Mouse (Mus musculus): ENCODE measurements around the gene Ccdc169. TPM values are rescaled to one million over a fixed set of nuclear protein-coding genes. Genes with fewer than 3 reads are reported as not detected.

The Ccdc169 gene
- polyA plus RNA-seq, 1 experiment, result not detected

DNA sequence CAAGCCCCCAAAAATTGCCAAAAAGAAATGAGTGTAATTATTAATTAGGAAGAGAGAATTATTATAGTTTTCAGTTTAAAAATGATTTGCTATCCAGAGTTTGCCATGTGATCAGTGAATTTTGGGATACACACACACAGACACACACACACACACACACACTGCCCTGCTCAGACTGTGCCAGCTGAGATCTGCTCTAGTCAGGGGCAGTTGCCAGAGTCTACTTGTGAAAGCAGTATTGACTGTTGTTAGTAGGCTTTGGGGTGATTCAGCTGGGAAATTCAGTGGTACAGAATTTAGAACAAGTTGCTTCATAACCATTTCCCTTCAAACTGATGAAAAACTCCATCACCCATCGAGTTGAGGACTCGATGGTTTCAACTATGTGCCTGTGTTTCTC lies 10.0 kb downstream of the Ccdc169 start:
- no peaks in the 10 kb centered on the region for H3K4me1 ChIP-seq (ENCODE audit: control insufficient read depth, insufficient read depth, low read length)
- H3K4me3 ChIP-seq (ENCODE audit: insufficient read depth, low read length), result no peak overlapping the region
- H3K27ac ChIP-seq (ENCODE audit: insufficient read depth, low read depth, low read length), result no peak overlapping the region
- TF ChIP-seq CTCF (IDR thresholded peaks at IDR 0.05; ENCODE audit: low read depth, low read length) (no peak), POLR2A (IDR thresholded peaks at IDR 0.05; ENCODE audit: borderline replicate concordance, low read depth, low read length) (no peak)

DNA sequence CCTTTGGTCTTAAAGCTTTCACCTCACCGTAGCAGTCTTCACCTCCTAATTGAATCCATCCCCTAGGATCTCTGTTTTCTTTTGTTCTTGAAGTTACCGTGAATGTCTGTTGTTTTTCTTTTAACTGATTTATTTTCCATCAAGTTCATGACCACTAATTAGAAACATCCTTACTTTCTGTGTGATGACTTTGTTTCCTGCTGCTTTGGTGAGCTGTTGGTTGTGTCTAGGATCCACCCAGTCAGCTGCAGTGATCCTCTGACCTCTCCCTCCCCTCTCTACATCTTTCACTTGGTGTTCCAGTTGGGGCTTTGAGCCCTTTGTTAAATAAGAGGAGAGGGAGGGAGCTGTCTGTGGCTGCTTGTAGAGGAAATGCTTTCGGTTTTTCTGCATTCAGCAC lies 11.0 kb downstream of the Ccdc169 start:
- Histone ChIP-seq H3K4me3 (ENCODE audit: insufficient read depth, low read length) (no peak overlapping the region), H3K4me1 (ENCODE audit: control insufficient read depth, insufficient read depth, low read length) (no peaks in the 10 kb centered on the region), H3K27ac (ENCODE audit: insufficient read depth, low read depth, low read length) (no peak overlapping the region)
- no peak for TF ChIP-seq POLR2A (IDR thresholded peaks at IDR 0.05; ENCODE audit: borderline replicate concordance, low read depth, low read length)
- no peak for TF ChIP-seq CTCF (IDR thresholded peaks at IDR 0.05; ENCODE audit: low read depth, low read length)

DNA sequence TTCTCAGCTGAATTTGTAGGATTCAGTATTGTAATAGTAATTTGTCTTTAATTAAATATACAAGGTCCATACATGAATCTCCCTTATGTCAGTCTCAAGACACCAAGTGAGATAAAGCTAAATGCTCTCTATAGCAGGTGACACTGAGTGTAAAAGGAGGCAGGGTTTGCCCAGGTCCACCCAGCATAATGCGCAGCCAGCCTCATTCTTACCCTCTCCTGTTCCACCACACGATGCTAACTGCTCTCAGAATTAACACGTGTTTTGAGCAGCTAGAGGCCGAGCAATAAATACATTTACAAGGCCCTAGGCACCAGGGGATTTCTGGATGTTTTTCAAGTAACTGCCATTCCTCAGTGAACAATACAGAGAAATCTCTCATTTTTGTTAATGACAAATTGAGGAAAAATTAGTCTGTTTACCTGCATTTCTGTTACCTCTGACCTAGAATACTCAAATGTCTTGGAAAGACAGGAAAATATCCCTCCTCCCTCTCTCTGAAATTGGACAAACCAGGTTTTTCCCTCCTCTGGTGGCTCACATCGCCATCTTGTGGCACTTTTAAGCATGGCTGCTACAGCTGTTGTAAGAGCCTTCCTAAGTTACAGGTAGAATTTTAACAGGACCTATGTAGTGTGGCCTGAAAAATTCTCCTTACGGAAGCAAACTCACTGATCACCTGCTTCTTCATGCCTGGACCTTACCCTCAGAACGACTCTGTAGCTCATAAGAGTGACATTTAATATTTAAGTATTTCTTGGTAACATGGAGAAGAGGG lies 14.7 kb downstream of the Ccdc169 start:
- no peak overlapping the region for H3K27ac ChIP-seq (ENCODE audit: insufficient read depth, low read depth, low read length)
- H3K4me1 ChIP-seq (ENCODE audit: control insufficient read depth, insufficient read depth, low read length), result no peaks in the 10 kb centered on the region
- TF ChIP-seq CTCF (IDR thresholded peaks at IDR 0.05; ENCODE audit: low read depth, low read length) (no peak), POLR2A (IDR thresholded peaks at IDR 0.05; ENCODE audit: borderline replicate concordance, low read depth, low read length) (no peak)
- no peak overlapping the region for H3K4me3 ChIP-seq (ENCODE audit: insufficient read depth, low read length)

DNA sequence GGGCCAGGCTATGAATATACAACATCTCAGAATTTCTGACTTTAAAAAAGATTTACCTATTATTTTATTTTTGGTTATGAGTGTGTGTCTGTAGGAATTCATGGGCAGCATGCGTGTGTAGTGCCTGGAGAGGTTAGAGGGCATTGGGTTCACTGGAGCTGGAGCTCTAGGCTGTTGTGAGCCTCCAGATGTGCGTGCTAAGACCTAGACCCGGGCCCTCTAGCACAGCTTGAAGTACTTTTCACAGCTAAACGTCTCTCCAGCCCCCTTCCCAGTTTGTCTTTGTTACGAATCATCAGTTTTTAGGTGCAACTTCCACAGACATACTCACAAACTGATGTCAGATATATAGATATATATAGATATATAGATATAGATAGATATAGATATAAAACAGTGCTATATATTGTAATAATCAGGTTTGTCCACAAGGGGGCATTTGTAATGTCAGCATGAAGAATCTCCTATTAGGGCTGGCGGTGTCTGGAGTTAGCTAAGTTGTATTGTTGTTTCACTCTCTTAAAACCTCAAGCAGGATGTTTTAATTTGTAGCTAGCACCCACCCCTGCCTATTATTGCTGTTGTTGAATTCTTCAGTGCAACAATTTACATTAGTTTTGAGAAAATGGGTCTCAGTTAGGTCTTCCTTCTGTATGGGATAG lies 15.7 kb downstream of the Ccdc169 start:
- no peak for TF ChIP-seq POLR2A (IDR thresholded peaks at IDR 0.05; ENCODE audit: borderline replicate concordance, low read depth, low read length)
- no peak for TF ChIP-seq CTCF (IDR thresholded peaks at IDR 0.05; ENCODE audit: low read depth, low read length)
- Histone ChIP-seq H3K27ac (ENCODE audit: insufficient read depth, low read depth, low read length) (no peak overlapping the region), H3K4me3 (ENCODE audit: insufficient read depth, low read length) (no peak overlapping the region), H3K4me1 (ENCODE audit: control insufficient read depth, insufficient read depth, low read length) (no peaks in the 10 kb centered on the region)

- TF ChIP-seq POLR2A (IDR thresholded peaks at IDR 0.05; ENCODE audit: borderline replicate concordance, low read depth, low read length) (no peak), CTCF (IDR thresholded peaks at IDR 0.05; ENCODE audit: low read depth, low read length) (no peak)
Observed at GRCm38 (mm10) chr3:55154163-55154562, 17.0 kb downstream of the Ccdc169 start.

GRCm38 (mm10) chr3:55157413-55157812 lies 20.3 kb downstream of the Ccdc169 start:
- Histone ChIP-seq H3K27ac (ENCODE audit: insufficient read depth, low read depth, low read length) (no peak overlapping the region), H3K4me1 (ENCODE audit: control insufficient read depth, insufficient read depth, low read length) (no peaks in the 10 kb centered on the region), H3K4me3 (ENCODE audit: insufficient read depth, low read length) (no peak overlapping the region)
- TF ChIP-seq POLR2A (IDR thresholded peaks at IDR 0.05; ENCODE audit: borderline replicate concordance, low read depth, low read length) (no peak), CTCF (IDR thresholded peaks at IDR 0.05; ENCODE audit: low read depth, low read length) (no peak)

More at GRCm38 (mm10) chr3:55154163-55154562, 17.0 kb downstream of the Ccdc169 start:
- no peak overlapping the region for H3K4me3 ChIP-seq (ENCODE audit: insufficient read depth, low read length)
- no peaks in the 10 kb centered on the region for H3K4me1 ChIP-seq (ENCODE audit: control insufficient read depth, insufficient read depth, low read length)
- no peak overlapping the region for H3K27ac ChIP-seq (ENCODE audit: insufficient read depth, low read depth, low read length)

- Histone ChIP-seq H3K4me3 (ENCODE audit: insufficient read depth, low read length) (no peak overlapping the region), H3K27ac (ENCODE audit: insufficient read depth, low read depth, low read length) (no peak overlapping the region), H3K4me1 (ENCODE audit: control insufficient read depth, insufficient read depth, low read length) (no peaks in the 10 kb centered on the region)
- TF ChIP-seq POLR2A (IDR thresholded peaks at IDR 0.05; ENCODE audit: borderline replicate concordance, low read depth, low read length) (no peak), CTCF (IDR thresholded peaks at IDR 0.05; ENCODE audit: low read depth, low read length) (no peak)
Observed at GRCm38 (mm10) chr3:55161144-55161543, 24.0 kb downstream of the Ccdc169 start.

DNA sequence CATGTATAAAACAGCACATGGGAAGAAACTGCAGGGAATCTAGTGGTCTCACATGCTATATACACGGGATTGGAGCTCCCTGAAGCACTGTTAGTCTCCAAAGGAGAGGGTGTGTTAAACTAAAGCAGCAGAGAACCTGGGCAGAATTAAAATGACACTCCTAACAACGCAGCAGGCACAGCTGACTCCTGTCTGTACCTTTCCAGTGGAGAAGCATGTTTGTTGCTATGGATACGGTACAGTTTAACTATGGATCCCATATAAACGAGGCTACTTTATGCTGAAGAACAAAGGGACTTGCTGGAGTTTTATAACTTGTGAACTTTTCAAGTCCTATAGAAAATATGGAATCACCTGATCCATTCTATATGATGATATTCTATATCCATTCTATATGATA lies 26.4 kb downstream of the Ccdc169 start:
- TF ChIP-seq CTCF (IDR thresholded peaks at IDR 0.05; ENCODE audit: low read depth, low read length), result no peak
- TF ChIP-seq POLR2A (IDR thresholded peaks at IDR 0.05; ENCODE audit: borderline replicate concordance, low read depth, low read length), result no peak
- no peak overlapping the region for H3K4me3 ChIP-seq (ENCODE audit: insufficient read depth, low read length)
- no peak overlapping the region for H3K27ac ChIP-seq (ENCODE audit: insufficient read depth, low read depth, low read length)
- no peaks in the 10 kb centered on the region for H3K4me1 ChIP-seq (ENCODE audit: control insufficient read depth, insufficient read depth, low read length)

DNA sequence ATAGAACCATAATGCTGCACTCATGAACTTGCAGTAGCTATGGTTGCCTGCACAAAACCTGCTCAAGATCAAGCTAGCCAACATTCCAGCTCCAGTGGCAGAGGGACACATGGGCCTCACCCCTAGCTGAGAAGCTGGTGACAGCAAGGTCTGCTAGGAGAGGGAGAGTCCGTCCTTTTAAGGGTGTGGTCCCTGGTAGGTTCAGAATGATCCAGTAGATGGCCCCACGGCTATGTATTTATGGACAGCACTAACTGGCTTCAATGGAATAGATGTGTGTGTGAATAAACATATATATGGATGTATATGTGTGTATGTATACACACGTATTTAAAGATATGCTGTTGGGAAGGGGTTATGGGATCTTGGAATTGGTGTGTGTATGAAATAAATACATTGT lies 35.3 kb downstream of the Ccdc169 start:
- H3K4me1 ChIP-seq (ENCODE audit: control insufficient read depth, insufficient read depth, low read length), result no peaks in the 10 kb centered on the region
- no peak for TF ChIP-seq CTCF (IDR thresholded peaks at IDR 0.05; ENCODE audit: low read depth, low read length)
- TF ChIP-seq POLR2A (IDR thresholded peaks at IDR 0.05; ENCODE audit: borderline replicate concordance, low read depth, low read length), result no peak
- no peak overlapping the region for H3K4me3 ChIP-seq (ENCODE audit: insufficient read depth, low read length)
- H3K27ac ChIP-seq (ENCODE audit: insufficient read depth, low read depth, low read length), result no peak overlapping the region

DNA sequence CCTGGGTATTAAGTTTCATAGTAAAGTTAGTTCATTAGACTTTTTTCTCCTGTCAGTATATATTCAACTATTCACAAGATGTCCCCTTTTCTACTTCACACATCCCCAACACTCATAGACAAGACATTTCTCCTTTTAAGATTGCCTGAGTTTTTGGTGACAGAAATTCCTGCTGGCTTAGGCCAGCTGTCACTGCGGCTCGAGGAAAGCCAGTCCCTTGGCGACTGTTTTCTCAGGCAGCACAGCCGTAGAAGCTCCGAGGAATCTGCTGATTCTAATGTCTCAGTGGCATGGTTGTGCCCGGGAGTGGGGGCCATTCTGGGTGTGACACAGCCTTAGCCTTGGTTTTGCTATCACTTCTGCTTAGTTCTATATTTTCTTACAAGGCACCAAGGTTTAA lies 40.1 kb downstream of the Ccdc169 start:
- no peak for TF ChIP-seq POLR2A (IDR thresholded peaks at IDR 0.05; ENCODE audit: borderline replicate concordance, low read depth, low read length)
- no peak for TF ChIP-seq CTCF (IDR thresholded peaks at IDR 0.05; ENCODE audit: low read depth, low read length)
- Histone ChIP-seq H3K27ac (ENCODE audit: insufficient read depth, low read depth, low read length) (no peak overlapping the region), H3K4me3 (ENCODE audit: insufficient read depth, low read length) (no peak overlapping the region), H3K4me1 (ENCODE audit: control insufficient read depth, insufficient read depth, low read length) (no peaks in the 10 kb centered on the region)
